Mouse (Mus musculus) neural tube, embryonic 10.5 days (tissue): Measurements from ENCODE around the gene Cox7a1.
"Not testable (repeated sequence)": the region's sequence is repeated elsewhere in the genome, so short reads cannot be mapped to it uniquely, and the experiment has no call there.

Experiments used
- DNase-seq: peaks from one replicate; pipeline ENCODE4 v3.0.0-alpha.2; 2017; ENCODE audit warnings: low spot score; ENCODE audit errors: extremely low spot score

The Cox7a1 gene

GRCm38 (mm10) chr7:30183879-30184289 lies at the start of gene Cox7a1:
Gene Cox7a1 (plus strand): TSS chr7:30184144.
- peak; percentile 67 for DNase-seq

GRCm38 (mm10) chr7:30136826-30137225 lies 47.1 kb upstream of the Cox7a1 start:
- DNase-seq: no peak

GRCm38 (mm10) chr7:30143170-30143554 lies 40.8 kb upstream of the Cox7a1 start:
- DNase-seq: no peak

GRCm38 (mm10) chr7:30143555-30144209 lies 40.3 kb upstream of the Cox7a1 start:
- peak; percentile 89 for DNase-seq

- DNase-seq: no peak
Measured at GRCm38 (mm10) chr7:30147011-30147410, 36.9 kb upstream of the Cox7a1 start.

GRCm38 (mm10) chr7:30154040-30154439 lies 29.9 kb upstream of the Cox7a1 start:
- no peak for DNase-seq

GRCm38 (mm10) chr7:30155507-30155906 lies 28.4 kb upstream of the Cox7a1 start:
- no peak for DNase-seq

GRCm38 (mm10) chr7:30163113-30163512 lies 20.8 kb upstream of the Cox7a1 start:
- DNase-seq: no peak

- no peak for DNase-seq
Measured at GRCm38 (mm10) chr7:30164745-30165144, 19.2 kb upstream of the Cox7a1 start.

- no peak for DNase-seq
Measured at GRCm38 (mm10) chr7:30168914-30169582, 14.9 kb upstream of the Cox7a1 start.

- peak; percentile 94 for DNase-seq
Measured at GRCm38 (mm10) chr7:30169583-30170282, 14.2 kb upstream of the Cox7a1 start, which contains the start of gene Zfp146. Gene Zfp146 (minus strand): TSS chr7:30169750.

GRCm38 (mm10) chr7:30170283-30170951 lies 13.5 kb upstream of the Cox7a1 start:
- no peak for DNase-seq

GRCm38 (mm10) chr7:30176474-30176873 lies 7.5 kb upstream of the Cox7a1 start:
- no peak for DNase-seq

GRCm38 (mm10) chr7:30178256-30178655 lies 5.7 kb upstream of the Cox7a1 start:
- no peak for DNase-seq

GRCm38 (mm10) chr7:30181308-30181707 lies 2.6 kb upstream of the Cox7a1 start:
- DNase-seq: peak; percentile 76

GRCm38 (mm10) chr7:30181929-30182328 lies 2.0 kb upstream of the Cox7a1 start:
- DNase-seq: not testable (repeated sequence)

- DNase-seq: not testable (repeated sequence)
Measured at GRCm38 (mm10) chr7:30183189-30183588, 755 bp upstream of the Cox7a1 start.

- DNase-seq: no peak
Measured at GRCm38 (mm10) chr7:30184641-30185348, 851 bp downstream of the Cox7a1 start.

GRCm38 (mm10) chr7:30188344-30189115 lies 4.6 kb downstream of the Cox7a1 start:
- no peak for DNase-seq

- DNase-seq: no peak
Measured at GRCm38 (mm10) chr7:30189116-30189491, 5.2 kb downstream of the Cox7a1 start.
